Mouse (Mus musculus) G1E-ER4 (cell line): Measurements from ENCODE around the gene Cttnbp2. TPM values are rescaled to one million over a fixed set of nuclear protein-coding genes. Genes with fewer than 3 reads are reported as not detected.

Experiments used
- GATA1 ChIP-seq: IDR thresholded peaks from one replicate; pipeline ENCODE4 v1.8.0; 2012; ENCODE audit warnings: low read length, inconsistent platforms
- polyA plus RNA-seq: library from polyadenylated mRNA; stranded (reverse); fragments of >175 nt; gene quantifications from 2 replicates; pipeline ENCODE4 v1.2.3, GENCODE M21; 2012

Gene Cttnbp2
- polyA plus RNA-seq, 1 experiment = 0.02 TPM

DNA sequence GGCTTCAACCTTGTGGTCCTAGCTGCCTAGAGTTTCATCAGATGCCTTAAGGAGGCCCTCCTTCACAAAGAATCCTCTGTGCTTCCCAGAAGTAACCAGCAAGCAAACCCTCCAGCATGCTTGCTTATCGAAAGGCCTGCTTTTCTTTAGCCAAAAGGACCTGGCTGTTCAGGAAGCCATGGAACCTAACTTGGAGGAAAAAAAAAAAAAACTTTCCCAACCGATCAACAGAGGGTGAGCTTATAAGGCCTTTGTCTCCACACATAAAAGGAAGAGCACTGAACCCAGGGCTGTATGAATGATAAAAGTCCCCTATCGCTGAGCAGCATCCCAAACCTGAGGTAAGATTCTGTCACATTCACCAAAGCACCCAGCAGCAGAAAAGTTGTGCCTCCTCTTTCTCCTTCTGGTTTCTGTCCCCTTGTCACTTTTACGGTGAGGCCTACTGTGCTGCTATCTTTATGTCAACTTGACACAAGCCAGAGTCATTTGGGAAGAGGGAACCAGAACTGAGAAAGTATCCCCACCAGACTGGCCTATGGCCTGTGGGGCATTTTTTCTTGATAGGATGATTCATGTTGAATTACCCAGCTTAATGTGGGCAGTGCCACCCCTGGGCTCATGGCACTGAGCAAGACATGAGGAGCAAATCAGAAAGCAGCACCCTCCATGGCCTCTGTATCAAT is 78.4 kb downstream of the Cttnbp2 start:
- TF ChIP-seq GATA1 = no peak

DNA sequence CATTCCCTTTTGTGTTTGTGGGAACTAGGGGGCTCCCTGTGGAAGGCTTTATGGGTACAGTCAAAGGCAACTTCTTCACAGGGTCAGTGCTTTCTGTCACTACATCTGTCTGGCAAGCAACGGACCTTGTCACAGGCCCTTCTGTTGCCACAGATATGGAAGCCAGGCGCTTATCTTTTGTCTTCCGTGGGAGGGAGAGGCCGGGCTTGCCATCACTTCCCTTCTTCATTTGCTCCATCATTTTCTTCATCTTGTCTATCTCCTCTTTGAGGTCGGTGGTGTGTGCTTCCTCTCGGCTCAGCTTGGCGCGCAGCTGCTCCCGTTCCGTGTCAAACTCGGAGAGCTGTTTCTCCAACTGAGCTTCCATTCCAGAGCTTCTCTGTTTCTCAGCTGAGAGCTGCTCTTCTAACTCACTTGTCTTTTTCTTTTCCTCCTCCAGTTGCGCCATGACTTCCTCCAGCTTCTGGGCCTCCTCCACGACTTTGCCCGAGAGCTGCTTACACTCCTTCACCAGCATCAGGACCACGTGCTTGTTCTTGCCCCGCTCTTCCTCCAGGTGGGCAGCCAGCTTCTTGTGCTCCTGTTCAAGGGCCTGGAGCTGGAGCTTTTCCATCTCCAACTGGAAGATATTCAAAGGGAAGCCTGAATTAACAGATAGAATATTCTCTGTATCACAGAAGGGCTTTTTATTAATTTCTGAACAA is 79.7 kb downstream of the Cttnbp2 start:
- TF ChIP-seq GATA1 = no peak

DNA sequence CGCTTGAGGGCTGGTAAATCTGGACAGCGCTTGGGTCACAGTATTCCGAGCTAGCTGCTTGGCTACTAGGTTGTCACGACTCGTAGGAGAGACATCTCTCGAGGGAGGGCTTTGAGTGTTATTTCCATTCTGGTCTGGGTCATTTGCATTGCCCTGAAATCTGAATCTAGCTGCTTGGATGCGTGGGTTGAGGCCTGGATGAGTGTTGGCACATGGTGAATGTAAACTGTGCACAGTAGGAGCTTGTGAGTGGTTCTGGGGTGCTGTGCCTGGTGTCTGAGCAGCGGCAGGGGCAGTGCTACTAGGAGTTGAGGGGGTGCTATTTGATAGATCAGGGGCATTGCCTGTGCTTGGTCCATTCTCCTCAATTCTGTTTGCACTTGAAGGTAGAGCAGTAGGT is 80.3 kb downstream of the Cttnbp2 start:
- TF ChIP-seq GATA1 = no peak

DNA sequence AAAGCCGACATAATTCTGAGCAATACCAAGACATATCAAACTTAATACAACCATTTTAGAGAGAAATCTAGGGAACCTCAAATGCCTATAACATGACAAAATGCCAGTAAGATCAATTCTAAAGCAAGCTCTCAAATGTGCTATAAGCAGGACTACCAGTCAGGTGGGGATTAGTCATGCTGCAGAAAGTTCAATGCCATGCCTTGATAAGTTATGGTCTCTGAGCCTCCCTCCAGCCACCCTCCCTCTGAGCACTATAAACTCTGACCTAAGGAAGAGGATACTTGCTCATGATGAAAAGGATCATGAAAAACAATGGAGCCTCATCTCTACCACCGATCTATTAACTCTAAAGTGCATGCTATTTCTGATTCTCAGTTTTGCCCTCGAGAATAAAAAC is 82.3 kb downstream of the Cttnbp2 start:
- no peak for TF ChIP-seq GATA1

DNA sequence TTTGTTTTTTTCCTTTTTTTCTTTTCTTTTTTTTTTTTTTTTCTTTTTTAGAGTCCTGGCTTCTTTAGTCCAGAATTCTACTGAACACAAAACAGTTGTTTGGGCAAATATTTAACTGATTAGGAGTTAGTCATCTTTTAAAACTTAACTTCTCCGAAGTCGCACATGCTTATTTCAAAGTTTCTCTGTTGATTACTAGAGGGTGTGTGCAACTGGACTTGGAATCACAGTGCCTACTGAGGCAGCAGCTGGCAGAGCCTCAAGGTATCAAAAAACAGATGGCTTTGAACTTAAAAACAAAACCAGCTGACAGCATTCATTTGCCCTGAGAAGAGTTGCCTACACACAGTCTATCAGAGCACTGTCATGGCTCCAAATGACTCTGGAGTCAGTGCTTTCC is 82.8 kb downstream of the Cttnbp2 start:
- TF ChIP-seq GATA1 = no peak

DNA sequence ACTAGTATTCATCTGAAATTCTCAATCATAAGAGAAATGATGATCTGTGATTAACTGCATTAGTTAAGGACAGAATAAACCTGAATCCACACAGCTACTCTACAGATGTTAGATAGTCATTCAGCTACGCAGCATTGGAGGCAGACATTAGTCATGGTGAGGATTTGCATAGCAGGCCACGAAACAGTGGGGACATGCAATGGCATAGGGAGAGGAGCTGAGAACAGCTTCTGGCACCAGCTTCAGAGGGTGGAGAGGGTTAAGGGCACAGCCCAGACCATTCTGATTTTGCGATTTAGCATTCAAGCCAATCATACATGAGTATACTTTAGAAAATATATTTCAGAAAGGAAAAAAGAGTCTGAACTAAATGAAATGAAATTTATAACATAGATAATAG is 84.6 kb downstream of the Cttnbp2 start:
- TF ChIP-seq GATA1 = no peak

DNA sequence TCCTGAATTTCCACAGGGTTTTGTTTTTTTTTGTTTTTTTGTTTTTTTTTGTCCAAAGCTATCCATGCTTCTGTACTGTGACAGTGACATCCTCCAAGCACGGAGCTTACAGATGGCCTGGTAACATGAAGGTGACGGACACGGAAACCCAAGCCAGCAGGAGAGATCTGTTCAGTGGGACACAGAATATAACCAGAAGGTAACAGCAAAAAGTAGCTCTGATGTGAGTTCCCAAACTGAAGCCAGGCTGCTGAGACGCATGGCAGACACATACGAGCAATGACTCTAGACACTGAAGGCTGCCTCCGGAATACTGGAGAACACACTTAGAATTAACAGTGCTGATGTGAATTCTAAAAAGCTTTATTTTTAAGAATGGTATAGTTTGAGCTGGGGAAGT is 89.8 kb downstream of the Cttnbp2 start:
- TF ChIP-seq GATA1 = no peak

DNA sequence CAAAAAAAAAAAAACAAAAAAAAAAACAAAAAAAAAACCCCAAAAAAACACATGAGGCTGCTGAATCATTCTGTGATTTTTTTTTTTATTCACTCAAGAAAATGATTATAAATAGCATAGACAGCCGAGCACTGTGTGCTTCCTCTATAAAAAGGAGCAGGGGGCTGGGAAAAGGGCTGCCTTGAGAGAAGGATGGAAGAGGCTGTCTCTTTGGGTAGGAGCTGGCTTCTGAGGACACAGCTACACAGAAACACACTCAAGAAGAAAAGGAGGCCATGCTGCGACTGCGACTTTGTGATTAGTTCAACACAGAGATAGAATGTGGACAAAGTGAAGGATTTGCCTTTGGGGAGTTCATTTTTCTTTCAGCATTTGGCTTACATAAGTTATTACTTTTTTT is 90.3 kb downstream of the Cttnbp2 start:
- TF ChIP-seq GATA1 = no peak

DNA sequence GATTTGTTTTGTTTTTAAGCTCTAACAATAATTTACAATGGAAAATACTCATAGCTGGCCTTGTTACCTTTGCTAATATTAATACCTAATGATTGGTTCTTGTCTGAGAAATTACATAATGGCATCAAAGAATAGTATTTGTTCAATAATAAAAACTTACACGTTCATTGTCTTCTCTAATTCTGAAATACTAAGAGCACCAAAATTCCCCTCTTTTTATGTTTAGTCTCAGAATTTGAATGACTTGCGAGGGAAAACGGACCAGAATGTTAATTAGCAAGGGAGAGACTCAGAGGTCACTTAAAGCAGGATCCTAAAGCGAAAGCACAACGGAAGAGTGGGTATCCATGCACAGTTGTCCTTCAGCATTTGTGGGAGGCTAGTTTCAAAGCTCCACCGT is 91.5 kb downstream of the Cttnbp2 start:
- no peak for TF ChIP-seq GATA1

DNA sequence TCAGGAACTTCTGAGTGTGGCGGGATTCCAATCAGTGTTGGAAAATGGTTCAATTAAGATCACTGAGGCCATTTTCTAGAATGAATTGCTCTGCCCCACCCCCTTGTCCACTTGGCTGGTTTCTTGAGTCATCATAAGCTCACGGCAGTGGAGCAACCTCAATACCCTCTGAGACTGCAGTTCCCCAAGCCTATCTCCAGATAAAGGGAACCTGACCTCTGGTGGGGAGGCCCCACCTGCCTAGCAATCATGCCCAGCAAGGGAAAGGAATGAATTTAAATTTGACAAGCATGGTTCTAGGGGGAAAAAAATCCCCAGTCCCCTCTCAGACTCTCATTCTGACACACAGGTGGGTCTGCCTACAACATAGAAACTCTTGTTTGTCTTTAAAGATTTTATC is 93.1 kb downstream of the Cttnbp2 start:
- no peak for TF ChIP-seq GATA1

DNA sequence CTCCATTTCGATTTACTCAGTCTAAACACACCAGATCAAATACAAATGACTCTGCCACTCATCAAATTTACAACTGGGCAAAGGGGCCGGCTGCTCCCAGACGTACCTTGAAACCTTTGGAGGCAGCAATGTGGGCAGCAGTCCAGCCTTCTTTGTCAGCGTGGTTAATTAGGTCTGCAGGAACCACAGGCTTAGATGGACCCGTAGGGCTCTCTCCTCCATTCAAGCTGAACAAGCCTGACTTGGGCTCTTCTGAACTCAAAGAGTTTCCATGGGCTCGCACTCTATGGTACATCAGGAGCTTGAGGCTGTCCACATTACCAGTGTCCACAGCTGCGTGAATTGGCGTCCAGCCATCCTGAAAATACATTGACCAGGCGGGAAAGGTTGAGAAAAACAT is 94.0 kb downstream of the Cttnbp2 start:
- TF ChIP-seq GATA1 = no peak

DNA sequence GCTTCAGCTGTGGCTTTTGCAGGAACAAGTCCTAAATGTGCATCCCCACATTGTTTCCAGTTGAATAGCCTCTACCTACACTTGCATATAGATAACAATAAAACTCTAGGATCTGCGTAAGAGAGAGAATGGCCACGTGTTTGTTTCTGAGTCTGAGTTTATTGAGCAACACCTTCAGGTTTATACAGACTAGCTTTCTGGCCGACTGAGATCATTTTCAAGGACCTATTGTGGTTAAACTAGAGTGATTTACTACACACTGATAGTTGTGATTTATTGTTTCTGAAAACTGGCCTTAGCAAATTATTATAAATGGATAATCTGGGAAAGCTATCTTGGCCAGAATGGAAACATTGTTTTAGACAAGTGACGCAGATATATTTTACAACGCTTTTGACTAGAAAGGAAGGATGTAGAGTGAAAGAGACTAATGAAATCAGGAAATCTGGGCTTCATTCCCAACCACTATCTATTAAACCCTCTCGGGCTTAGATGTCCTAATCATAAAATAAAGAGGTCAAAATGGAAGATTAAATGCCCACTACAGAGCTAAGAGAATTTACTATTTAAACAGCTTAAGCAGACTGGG is 96.7 kb downstream of the Cttnbp2 start:
- no peak for TF ChIP-seq GATA1

DNA sequence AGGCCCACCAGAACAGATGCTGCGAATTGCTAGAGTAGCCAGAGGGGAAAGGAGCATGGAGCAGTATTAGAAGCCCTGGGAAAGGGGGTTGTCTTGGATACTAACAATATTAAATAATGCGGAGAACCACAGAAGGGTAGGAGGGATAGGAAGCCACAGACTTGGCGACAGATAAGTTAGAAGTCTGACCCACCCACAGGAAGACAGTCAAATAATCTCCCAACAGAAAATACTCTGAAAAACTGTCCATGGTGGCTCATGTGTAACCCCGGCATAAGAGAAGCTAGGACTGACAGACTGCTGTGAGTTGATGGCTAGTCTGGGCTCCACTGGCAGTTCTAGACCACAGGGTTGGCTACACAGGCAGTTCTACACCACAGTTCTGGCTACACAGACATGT is 98.7 kb downstream of the Cttnbp2 start:
- TF ChIP-seq GATA1 = no peak

DNA sequence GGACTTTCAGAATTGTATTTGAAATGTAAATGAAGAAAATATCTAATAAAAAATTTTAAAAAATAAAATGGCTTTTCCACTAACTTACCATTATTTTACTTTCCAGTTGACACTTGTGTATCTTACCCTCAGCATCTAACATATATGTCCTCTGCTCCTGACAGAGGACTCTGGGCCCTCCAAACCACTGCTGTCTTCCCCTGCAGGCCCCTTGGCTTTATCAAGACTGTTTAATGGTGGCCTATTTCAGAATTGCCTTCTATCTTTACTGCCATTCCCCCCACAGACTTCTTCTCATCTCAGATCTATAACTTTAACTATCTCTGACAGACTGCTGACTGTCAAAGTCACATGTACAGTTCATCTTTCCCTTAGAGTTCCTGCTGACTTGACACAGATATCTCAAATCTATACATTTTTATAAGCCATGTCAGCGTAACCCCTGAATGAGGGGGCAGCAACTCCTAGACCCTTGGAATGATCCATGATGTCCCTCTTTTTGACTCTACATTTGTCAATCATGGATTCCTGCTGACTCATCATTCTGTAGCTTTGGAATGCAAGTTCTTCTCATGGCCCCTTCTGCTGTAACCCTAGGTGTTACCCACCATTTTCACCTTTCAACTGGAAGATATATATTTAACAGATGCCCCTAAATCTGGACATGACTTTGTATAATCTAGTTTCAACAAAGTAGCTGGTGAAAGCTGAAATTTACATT is 103.0 kb downstream of the Cttnbp2 start:
- TF ChIP-seq GATA1 = no peak

DNA sequence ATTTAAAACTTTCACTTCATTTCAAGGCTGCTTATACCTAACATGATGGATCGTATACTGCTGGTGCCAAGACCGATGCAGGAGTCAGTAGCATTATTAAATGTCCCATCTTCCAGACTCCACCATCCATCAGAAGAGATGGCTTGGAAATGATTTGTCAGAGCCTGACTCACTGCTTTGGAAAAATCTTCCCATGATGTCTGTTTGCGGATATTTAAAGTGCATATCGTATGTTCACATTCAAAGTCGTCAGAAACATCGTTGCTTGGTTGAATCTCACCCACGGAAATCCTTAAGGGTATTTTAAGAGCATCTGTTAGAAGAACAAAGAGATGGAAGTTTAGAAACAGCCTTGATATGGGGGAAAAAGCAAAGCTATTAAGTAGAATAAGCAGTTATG is 106.2 kb downstream of the Cttnbp2 start:
- TF ChIP-seq GATA1 = no peak

DNA sequence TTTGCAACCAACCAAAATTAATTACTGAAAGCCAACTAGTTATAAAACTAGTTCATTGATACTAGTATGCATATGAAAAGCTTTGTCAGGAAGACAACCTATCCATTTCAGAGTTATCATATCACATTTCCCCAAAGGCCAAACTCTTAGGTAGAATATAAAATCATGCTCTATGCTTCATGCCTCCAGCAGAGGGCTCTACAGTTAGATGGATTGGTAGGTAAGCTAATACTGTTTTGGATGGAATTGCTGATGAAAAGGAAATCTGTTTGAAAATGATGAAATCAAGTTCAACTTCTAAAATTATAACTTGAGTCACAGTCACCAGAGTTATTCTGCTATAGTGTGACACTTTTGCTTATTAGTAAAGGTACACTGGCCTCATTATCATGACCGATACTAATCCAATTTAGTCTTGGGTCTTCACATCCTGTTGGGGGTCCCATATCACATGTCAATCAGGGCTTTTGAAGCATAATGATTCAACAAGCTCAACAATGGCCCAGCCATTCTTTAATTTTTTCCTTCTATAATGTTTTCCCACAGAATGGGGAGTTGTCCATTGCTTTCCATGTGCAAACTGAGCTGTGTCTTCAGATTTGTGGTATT is 113.5 kb downstream of the Cttnbp2 start:
- no peak for TF ChIP-seq GATA1

DNA sequence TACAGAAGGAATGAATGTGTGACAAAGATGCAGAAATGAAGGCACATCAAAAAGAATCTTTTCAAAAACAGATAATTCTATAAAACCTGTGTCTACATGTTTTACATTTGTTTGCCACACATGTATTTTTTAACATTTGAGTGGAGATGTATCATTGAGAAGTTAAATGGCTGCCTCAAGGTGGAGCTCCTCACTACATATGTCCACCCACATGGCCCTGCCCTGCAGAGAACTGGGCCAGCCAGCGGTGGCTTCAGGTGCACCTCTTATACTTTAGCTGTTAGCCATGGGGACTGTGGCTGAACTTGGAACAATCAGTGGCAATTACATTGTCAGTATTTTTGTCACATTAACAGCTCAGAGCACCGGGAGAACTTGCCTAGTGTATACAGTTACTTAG is 133.3 kb downstream of the Cttnbp2 start:
- no peak for TF ChIP-seq GATA1
